Mouse (Mus musculus) lung, adult 2 months (tissue): ENCODE results near the gene Adcy5.

Source experiments
- CTCF ChIP-seq: fragments of 200-500 bp; IDR thresholded peaks from 2 replicates; pipeline ENCODE4 v1.5.1; 2011; ENCODE audit warnings: mild to moderate bottlenecking, low read length, control low read depth; ENCODE audit not compliant: insufficient read depth
- POLR2A ChIP-seq: fragments of 200-500 bp; IDR thresholded peaks from 2 replicates; pipeline ENCODE4 v1.6.1; 2011; ENCODE audit warnings: low read depth, mild to moderate bottlenecking, control low read depth, low read length, borderline replicate concordance; ENCODE audit errors: extremely low read depth

DNA sequence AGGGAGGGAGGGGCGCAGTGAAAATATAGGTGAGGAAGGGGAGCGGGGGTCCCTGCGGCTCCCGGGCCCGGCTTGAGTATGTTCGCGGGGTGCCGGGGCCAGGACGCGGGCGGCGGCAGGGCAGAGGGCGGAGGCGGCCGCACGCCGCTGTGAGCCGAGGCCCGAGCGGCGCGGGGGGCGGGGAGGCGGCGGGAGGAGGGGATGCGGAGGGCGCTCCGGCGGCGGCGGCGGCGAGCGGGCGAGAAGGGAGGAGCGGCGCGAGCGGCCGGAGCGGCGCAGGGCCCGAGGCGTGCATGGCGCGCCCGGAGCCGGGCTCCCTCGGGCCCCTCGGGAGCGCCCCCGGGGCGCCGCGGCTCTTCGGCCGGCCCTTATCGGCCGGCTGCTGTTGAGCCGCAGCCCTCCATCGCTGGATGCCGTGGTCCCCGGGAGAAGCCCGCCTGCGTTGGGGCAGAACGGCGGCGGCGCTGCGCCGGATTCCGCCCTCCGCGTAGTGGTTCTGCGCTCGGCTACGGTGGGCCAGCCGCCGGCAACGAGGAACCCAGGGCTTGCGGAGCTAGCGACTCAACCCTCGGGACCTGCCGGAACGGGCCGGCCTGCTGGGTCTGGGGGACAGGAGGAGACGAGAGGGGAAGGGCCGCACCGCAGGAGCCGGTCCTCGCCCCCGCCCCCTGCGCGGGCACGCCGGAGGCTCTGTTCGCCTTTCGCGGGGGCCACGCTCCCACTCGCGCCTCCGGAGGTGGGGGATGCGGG, at the start of gene Adcy5:
- TF ChIP-seq POLR2A, result no peak
- TF ChIP-seq CTCF, result no peak
